Mouse (Mus musculus) neutrophil, adult 5-6 weeks (primary cell): ENCODE data around the gene Glis3. TPM values are rescaled to one million over a fixed set of nuclear protein-coding genes. Genes with fewer than 3 reads are reported as not detected.

Source experiments
- ATAC-seq: fragments of 151-379, 151-347 bp; 2 replicates; pipeline ENCODE4 v1.8.0; 2017; ENCODE audit warnings: mild to moderate bottlenecking, moderate TSS enrichment; ENCODE audit not compliant: insufficient number of reproducible peaks, poor library complexity, low FRiP score, severe bottlenecking; ENCODE audit errors: extremely low read depth
- total RNA-seq: library from RNA; stranded (forward); fragments of 200-1000 nt; gene quantifications from 2 replicates; pipeline ENCODE4 v1.2.3, GENCODE M21; 2017

The Glis3 gene
- total RNA-seq, 1 experiment from 2014 or later, result 1.2 TPM

- no peak for ATAC-seq
Measured at GRCm38 (mm10) chr19:28428220-28428816, 251.6 kb downstream of the Glis3 start.

DNA sequence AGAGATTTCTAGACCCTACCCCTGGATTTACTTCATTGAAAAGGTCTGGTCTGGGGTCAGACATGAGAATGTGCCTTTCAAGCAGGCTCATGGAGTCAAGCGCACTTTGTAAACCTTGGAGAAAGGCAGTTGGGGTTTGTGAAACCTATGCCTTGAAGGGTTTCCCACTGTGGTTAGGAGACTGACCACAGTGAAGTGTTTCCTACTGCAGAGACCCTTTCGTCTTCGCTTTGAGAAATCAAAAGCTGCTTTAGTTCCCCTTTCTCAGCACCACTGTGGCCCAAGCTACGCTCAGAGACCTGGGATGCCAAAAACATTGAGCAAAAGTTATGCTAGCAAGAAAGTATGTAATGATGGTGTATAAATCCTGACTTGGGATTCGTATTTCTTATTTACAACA lies 255.7 kb downstream of the Glis3 start:
- no peak for ATAC-seq

- ATAC-seq, result no peak
Measured at GRCm38 (mm10) chr19:28422939-28423338, 256.9 kb downstream of the Glis3 start.

DNA sequence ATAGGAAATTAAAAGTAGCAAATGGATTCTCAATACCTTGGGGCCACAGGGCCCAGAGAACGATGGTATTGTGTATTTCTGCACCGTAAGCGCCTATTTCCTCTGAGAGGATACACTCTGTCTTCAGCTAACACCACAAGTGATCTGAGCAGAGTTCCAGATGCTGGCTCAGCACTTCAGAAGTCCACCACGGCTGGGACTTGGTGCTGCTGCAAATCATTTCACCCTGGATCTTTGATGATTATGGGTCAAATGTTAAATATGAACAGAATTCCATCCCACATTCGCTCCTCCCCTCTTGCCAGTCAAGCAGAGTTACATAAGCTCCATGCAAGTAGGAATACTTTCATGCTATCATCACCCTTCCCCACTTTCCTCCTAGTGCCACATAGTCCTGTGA lies 263.8 kb downstream of the Glis3 start:
- ATAC-seq, result no peak

GRCm38 (mm10) chr19:28408787-28409186 lies 271.1 kb downstream of the Glis3 start:
- no peak for ATAC-seq

- no peak for ATAC-seq
Measured at GRCm38 (mm10) chr19:28402956-28403355, 276.9 kb downstream of the Glis3 start.

GRCm38 (mm10) chr19:28395584-28395861 lies 284.4 kb downstream of the Glis3 start:
- ATAC-seq, result no peak

DNA sequence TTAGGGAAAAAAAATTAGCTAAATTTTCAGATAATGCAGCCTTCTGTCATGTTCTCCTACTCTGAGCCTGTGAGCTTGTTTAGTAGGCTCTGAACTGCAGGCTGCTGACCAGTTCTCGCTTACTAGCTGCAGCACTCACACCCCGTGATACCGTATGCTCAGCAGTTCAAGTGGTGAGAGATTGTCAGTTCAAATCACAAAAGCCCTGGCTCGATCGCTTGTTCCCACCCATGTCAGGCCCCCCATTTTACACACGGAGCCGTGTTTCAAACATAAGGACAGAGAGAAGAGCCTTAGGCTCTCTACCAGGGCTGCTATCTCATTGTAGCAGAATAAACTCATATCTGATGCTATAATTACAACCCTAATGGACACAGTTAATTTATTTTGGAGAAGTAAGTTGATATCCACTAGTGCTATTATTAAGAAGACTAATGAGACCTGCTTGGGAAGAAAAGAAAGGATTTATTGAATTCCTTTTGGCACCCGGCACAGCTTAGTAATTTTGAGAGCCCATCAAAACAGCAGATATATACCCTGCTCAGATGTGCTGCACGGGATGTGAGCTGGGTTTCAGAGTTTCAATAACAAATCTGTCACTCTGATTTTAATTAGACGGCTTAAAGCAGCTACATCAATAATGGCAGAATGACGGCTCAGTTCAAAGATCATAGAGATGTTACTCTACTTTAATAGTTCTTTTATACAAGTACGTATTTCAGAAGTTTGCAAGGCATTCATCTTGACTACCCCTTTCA lies 284.9 kb downstream of the Glis3 start:
- no peak for ATAC-seq

DNA sequence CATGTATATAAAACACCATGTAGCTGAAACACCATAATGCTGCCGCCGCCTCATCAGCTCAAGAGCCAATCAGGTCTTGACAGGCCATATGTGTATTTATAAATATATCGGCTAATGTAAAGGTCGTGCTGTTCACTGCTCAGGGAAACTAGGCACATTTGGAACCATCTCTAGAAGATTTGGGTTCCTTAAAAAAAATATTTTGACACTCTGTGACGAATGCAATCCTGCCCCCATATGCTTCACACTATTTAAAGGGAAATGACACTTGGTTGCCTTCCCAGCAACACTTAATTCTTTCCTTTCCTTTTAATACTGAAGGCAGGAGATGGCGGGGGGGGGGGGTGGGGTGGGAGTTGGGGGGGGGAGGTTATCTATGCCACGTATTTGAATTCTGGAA lies 286.1 kb downstream of the Glis3 start:
- no peak for ATAC-seq

DNA sequence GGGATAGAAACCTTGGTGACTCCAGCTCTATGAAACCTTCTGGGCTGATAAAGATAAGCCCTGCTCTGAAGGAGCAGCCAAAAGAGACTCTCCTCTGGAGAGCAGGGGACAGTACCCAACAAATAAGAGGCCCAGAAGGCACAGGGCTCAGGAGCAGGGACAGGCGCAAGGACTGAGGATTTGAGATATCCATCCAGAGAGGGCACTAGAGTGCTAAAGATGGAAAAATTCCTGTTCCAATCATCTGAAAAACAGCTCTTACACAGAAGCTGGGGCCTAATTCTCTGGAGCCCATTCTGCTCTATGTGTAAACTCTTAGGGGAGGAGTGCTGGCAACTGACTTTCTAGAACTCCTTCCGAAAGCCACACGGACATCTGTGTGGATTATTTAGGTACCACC lies 287.0 kb downstream of the Glis3 start:
- no peak for ATAC-seq

DNA sequence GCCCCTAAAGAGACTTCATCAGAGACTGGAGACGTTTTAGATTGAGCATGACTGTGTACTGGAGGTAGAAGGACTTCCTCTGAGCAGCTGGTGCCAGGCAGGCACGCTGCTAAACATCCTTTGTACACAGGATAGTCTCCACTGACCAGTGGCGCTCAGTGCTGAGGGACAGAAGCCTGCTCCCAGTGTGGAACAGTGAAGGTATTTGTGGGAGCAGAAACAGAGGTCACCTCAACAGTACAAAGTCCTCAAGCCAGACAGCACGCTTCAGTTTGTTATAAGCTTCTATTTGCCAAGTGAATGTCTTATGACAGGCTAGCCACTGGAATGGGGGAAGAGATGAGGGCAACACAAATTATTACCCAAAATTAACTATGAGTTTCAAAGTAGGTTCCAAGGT lies 289.0 kb downstream of the Glis3 start:
- no peak for ATAC-seq

DNA sequence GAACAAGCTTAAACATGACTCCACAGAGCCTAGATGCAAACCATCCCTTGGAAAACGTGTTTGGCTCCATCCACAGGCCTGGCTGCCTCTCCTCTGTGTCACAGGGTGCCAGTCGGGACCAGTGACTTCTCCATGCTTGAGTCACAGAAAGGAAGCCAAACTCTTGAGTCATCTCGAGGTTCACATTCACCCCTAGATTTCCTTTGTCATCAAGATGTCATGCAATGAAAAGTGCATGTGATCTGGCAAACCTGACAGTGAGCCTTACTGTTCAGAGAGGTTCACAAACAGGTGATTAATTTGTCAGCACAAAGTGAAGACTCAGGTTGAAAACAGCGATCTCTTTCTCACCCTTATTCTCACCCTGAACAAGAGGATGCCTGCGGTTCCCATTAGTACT lies 290.7 kb downstream of the Glis3 start:
- no peak for ATAC-seq

GRCm38 (mm10) chr19:28383425-28383824 lies 296.5 kb downstream of the Glis3 start:
- no peak for ATAC-seq

GRCm38 (mm10) chr19:28382168-28382911 lies 297.5 kb downstream of the Glis3 start:
- no peak for ATAC-seq

DNA sequence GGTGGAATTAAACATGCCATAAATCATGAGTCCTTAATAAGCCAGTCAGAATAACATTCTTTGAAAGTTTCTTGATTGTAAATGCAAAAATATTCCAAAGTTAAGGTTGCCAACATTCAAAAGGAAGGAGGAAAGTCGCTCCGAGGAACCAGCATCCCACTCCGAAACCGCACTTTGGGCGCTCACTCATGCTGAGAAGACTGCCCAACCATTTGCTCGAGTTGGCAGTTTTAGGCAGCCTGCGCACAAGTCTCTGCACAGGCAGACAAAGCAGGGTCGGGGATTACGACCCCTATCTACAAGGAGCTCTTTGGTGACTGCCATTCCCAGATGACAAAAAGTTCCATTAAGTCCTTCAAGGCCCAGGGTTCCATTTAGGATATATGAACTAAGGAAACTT lies 298.4 kb downstream of the Glis3 start:
- ATAC-seq, result no peak

DNA sequence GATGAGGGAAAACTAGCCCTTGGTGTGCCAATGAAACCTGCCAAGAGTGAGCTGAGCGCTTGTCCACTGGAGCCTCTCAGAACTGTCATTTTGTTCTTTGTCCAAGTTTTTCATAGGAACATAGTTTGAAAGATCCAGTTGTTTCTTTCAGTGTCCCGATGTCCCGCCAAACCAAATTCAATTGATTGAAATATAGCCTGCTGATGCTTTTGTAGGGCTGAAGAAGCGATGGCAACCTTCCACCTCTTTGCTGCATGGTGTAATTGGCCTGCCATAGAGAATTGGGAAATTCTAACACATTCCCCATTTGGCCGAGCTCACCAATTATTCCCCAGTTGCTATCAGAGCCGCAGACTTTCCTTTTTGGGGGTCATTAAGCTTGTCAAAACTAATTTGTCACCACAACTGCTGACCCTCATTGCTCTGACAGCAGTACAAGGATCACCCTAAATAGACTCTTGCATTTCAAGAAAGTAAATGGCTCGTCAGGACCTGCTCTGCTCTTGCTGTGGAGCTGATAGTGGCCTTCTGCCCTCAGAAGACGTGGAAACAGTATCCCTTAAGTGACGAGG lies 299.1 kb downstream of the Glis3 start:
- ATAC-seq, result no peak

DNA sequence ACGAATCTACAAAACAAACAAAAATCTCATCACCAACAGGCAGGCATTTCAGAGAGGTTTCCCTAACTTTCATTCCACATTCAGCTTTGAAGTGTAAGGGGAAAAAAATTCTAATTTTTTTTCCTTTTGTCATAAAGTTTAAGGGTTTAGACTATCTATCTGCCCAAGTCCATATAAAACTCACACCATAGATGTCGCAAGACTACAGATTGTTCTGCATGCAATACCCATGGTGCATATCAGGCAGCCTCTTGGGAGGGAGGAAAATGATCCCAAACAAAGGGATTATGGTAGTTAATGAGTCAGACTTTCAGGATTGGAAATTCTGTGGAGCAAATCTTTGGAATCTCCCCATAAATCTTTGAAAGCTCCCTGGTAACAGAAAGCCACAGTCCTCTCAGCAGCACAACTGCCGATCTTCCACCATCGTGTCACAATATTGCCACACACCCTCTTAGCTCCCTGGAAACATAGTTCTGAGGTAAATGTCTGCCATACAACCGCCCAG lies 302.0 kb downstream of the Glis3 start:
- no peak for ATAC-seq

- no peak for ATAC-seq
Measured at GRCm38 (mm10) chr19:28376401-28376800, 303.5 kb downstream of the Glis3 start.

- ATAC-seq, result no peak
Measured at GRCm38 (mm10) chr19:28375746-28376145, 304.1 kb downstream of the Glis3 start.

- no peak for ATAC-seq
Measured at GRCm38 (mm10) chr19:28374524-28374923, 305.4 kb downstream of the Glis3 start.
